Mouse (Mus musculus) hindbrain, embryonic 16.5 days (tissue): Measurements from ENCODE around the gene Ntn4. TPM values are rescaled to one million over a fixed set of nuclear protein-coding genes. Genes with fewer than 3 reads are reported as not detected.

ENCODE experiments used
- ATAC-seq: fragments of 200-750 bp; cut with Nextera tagmentation; 2 replicates; pipeline ENCODE4 v1.8.0; 2017; ENCODE audit warnings: moderate TSS enrichment, moderate library complexity
- H3K27ac ChIP-seq: fragments of 300-500 bp; sonication (generic); 2 replicates; pipeline ENCODE4 v1.5.1; 2014; ENCODE audit warnings: low read depth, mild to moderate bottlenecking, control low read depth, low read length, moderate library complexity
- H3K27me3 ChIP-seq: fragments of 300-500 bp; sonication (generic); replicated peaks from 2 replicates; pipeline ENCODE4 v1.6.1; 2014; ENCODE audit warnings: low read length; ENCODE audit not compliant: control insufficient read depth, insufficient read depth
- H3K36me3 ChIP-seq: fragments of 300-500 bp; sonication (generic); 2 replicates; pipeline ENCODE4 v1.6.1; 2014; ENCODE audit warnings: mild to moderate bottlenecking, low read length, moderate library complexity, mixed read lengths; ENCODE audit not compliant: control insufficient read depth, insufficient read depth
- H3K4me1 ChIP-seq: fragments of 300-500 bp; sonication (generic); 2 replicates; pipeline ENCODE4 v1.6.1; 2014; ENCODE audit warnings: low read depth, low read length; ENCODE audit not compliant: control insufficient read depth, insufficient read depth
- H3K4me2 ChIP-seq: fragments of 300-500 bp; sonication (generic); 2 replicates; pipeline ENCODE4 v1.6.1; 2014; ENCODE audit warnings: mild to moderate bottlenecking, low read length, control low read depth, moderate library complexity
- H3K4me3 ChIP-seq: fragments of 300-500 bp; sonication (generic); 2 replicates; pipeline ENCODE4 v1.5.1; 2014; ENCODE audit warnings: mild to moderate bottlenecking, low read length, control low read depth, moderate library complexity
- H3K9ac ChIP-seq: fragments of 300-500 bp; sonication (generic); 2 replicates; pipeline ENCODE4 v1.6.1; 2014; ENCODE audit warnings: low read depth, mild to moderate bottlenecking, control low read depth, low read length, moderate library complexity
- H3K9me3 ChIP-seq: fragments of 300-500 bp; sonication (generic); 2 replicates; pipeline ENCODE4 v1.6.1; 2014; ENCODE audit warnings: mild to moderate bottlenecking, low read length, moderate library complexity; ENCODE audit not compliant: control insufficient read depth
- WGBS: fragments of 180-500 bp; shearing (Covaris S2); extraction: QIAGEN DNeasy Blood & Tissue Kit; methylation state at CpG from one replicate; pipeline ENCODE4 v1.1.7; 2014; 5-methylcytosine and 5-hydroxymethylcytosine counted together
- polyA plus RNA-seq: library from polyadenylated mRNA; unstranded; fragments of >200 nt; fragmentation: Nextera tagmentation; extraction: Ambion mirVana; gene quantifications from 2 replicates; pipeline ENCODE4 v1.2.1, GENCODE M21; 2015

Ntn4 gene
- polyA plus RNA-seq, 1 experiment from 2014 or later, result 0.81 TPM

DNA sequence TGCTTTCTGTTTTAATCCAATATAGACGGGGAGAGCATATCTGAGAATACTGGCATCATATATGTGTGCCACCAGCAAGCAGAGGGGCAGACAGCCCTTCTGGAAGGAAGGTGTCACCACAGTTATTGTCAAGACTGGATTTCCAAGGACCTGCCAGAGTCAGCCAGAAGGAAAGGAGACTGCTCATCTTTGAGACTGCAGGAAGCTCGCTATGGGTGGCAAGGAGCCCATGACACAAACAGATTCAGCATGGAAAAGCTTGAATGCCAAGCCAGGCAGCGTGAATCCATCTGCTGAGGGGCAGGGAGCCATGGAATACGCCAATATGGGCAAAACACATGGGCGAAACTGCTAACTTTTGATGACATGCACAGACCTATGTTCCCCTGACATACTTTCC lies 6.9 kb upstream of the Ntn4 start:
- Histone ChIP-seq H3K9ac (no peak overlapping the region), H3K4me3 (no peak overlapping the region), H3K4me1 (no peaks in the 10 kb centered on the region), H3K4me2 (no peak overlapping the region), H3K36me3 (no peaks in the 10 kb centered on the region), H3K27me3 (no peaks in the 10 kb centered on the region), H3K9me3 (no peaks in the 10 kb centered on the region), H3K27ac (no peak overlapping the region)
- ATAC-seq, result no peak
- whole genome bisulfite sequencing, result 77% methylated on average over 5 of the region's 5 CpGs

DNA sequence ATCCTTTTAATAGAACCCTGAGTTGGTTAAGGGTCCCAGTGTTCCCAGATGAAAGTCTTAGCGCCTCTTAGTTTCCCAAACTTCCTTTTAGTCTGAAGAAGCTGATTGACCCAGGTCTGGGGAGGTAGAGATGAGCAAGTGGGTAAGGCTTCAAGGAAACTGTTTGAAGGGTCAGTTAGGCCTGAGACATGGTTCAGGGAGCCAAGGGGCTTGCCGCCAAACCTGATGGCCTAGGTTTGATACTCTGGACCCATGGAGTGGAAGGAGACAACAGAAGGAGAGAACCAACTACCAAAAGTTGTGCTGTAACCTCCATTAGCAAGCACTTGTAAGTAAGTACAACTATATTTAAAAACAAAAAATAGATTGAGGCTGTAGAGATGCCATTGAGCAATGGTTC lies 6.5 kb upstream of the Ntn4 start:
- H3K4me3 ChIP-seq, result no peak overlapping the region
- H3K27me3 ChIP-seq, result no peaks in the 10 kb centered on the region
- ATAC-seq, result no peak
- no peaks in the 10 kb centered on the region for H3K36me3 ChIP-seq
- H3K4me2 ChIP-seq, result no peak overlapping the region
- no peaks in the 10 kb centered on the region for H3K4me1 ChIP-seq
- H3K9ac ChIP-seq, result no peak overlapping the region
- no peaks in the 10 kb centered on the region for H3K9me3 ChIP-seq
- WGBS, result 96% methylated on average over 2 of the region's 2 CpGs
- no peak overlapping the region for H3K27ac ChIP-seq

DNA sequence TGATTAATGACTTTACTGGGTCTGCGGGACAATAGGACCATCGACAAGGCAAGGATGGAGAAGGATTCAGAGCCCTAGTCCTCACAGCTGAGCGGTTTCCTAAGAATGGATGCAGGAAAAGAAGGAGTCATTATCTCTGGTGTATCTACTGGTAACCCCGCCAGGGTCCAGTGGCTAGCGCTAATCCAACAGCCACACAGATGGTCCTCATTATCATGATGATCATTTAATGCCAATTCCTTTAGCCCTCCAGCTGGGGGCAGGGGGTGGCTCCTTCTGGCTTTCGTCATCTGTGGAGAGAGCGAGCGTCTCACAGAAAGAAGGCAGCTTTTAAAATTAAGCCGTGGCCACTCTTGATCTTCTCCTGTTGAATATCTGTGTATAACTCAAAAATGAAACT lies 4.5 kb upstream of the Ntn4 start:
- Histone ChIP-seq H3K27ac (no peak overlapping the region), H3K27me3 (no peaks in the 10 kb centered on the region), H3K4me1 (peaks cover 6% of the 10 kb centered on the region; the same call in 1 of the 2 replicates), H3K9me3 (no peaks in the 10 kb centered on the region), H3K4me3 (no peak overlapping the region), H3K36me3 (no peaks in the 10 kb centered on the region), H3K4me2 (no peak overlapping the region), H3K9ac (no peak overlapping the region)
- ATAC-seq, result peak; percentile 56
- WGBS, result 21% methylated on average over 9 of the region's 9 CpGs

DNA sequence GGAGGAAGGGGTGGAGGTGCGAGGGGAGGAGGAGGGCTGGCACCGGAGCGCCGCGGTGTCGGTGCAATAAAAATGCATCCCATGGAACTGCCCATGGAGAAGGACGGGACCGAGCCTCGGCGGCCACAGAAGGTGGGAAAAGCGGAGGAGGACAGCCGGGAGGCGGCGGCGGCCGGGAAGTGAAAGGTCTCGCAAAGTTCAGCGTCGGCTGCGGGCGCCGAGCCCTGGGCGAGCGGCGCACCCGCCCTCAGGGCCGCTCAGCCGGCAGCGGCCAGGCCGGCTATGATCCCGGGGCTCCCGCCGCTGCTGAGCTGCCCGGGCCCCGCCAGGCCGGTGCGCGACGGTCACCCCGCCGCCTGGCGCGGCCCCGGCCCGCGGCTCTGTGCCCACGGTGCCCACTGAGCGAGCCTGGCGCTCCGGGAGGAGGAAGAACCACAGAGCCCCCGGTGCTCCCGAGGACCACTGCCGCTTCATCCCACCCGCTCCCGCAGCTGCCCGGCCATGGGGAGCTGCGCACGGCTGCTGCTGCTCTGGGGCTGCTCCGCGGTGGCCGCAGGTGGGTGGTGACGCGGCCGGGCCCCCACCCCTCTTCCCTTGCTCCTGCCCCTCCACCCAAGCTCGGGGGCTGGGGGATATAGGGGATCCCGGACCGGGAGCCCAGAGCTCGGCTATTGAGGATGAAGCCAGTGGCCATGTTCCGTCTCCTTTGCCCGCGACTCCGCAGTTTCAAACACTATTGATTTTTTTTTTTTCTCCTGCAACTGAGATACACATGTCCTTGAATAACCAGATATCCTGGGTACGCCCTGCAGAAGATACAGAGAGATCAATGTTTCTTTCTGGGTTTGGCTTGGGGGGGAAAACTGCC lies 706 bp downstream of the Ntn4 start:
- Histone ChIP-seq H3K36me3 (no peaks in the 10 kb centered on the region), H3K4me3 (peak overlapping the region; percentile 92), H3K9ac (peak overlapping the region; percentile 94), H3K27ac (peak overlapping the region; percentile 72), H3K9me3 (no peaks in the 10 kb centered on the region), H3K27me3 (no peaks in the 10 kb centered on the region), H3K4me1 (peaks cover 13% of the 10 kb centered on the region), H3K4me2 (peak overlapping the region; percentile 92)
- peak; percentile 67 for ATAC-seq
- under 1% methylated on average over 55 of the region's 73 CpGs for WGBS

DNA sequence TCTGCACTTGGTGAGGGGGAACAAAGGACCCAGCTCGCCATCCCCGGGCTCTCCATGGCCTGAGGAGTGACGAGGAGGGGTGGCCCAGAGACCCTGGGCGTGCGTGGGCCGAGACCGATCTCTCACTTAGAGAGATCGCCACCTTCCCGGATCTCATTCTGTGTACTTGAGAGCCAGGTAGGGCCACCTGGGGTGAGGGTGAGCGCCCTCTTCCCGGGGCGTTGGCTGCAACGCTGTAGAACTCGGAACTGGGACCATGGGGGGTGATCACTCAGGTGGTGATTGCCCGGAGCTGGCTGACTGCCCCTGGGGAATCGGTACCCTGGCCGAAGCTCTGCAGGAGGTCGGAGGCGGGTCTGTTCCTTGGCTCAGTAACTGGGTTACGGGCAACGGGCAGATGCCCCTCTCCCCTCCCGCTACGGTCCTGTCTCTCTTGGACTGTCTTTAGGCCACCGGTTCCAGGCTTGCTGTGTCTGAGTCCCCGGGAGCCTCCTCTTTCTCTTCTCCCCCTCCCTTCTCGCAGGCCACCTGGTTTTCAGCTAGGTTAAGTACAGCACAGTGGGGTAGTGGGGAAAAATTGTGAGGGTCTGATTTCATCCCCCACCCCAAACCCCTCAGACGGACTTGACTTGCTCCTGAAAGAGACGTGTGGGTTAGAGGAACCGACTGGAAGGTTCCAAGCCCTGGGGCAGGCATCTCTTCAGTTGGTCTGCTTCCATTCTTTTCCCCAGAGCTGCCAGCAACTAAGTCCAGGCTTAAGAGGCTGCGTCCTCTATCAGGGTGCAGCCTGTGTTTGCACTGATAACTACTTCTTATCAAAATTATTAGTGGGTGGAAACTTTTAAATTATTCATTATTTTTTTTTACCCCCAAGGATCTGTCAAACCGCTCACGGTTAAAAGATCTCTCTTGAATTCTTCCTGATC lies 1.6 kb downstream of the Ntn4 start:
- peak; percentile 71 for ATAC-seq
- H3K4me3 ChIP-seq, result peak overlapping the region; percentile 92
- H3K9ac ChIP-seq, result peak overlapping the region; percentile 94
- no peaks in the 10 kb centered on the region for H3K36me3 ChIP-seq
- peak overlapping the region; percentile 92 for H3K4me2 ChIP-seq
- WGBS, result 5% methylated on average over 32 of the region's 32 CpGs
- peaks cover 13% of the 10 kb centered on the region for H3K4me1 ChIP-seq
- no peaks in the 10 kb centered on the region for H3K27me3 ChIP-seq
- no peaks in the 10 kb centered on the region for H3K9me3 ChIP-seq
- peak overlapping the region; percentile 72 for H3K27ac ChIP-seq

DNA sequence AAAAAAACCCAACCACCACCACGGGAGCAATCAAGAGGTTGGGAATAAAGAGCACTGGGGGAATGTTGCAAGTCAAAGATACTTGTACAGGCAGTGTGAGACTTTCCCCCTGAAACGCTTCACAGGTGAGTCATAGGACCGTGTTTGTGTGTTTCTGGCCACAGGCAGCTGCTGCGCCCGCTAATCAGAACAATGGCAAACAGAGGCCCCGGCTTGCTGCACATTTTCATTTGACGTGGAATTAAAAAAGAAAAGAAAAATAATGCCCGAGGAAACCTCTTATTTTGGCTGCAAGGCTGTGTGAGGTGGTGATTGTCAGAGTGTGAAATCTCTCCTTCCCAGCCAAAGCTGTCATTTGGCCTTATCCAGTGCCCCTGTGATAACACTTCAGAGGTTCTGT lies 2.4 kb downstream of the Ntn4 start:
- H3K9me3 ChIP-seq, result no peaks in the 10 kb centered on the region
- peak overlapping the region; percentile 22; the same call in 1 of the 2 replicates for H3K9ac ChIP-seq
- H3K27me3 ChIP-seq, result no peaks in the 10 kb centered on the region
- ATAC-seq, result no peak
- H3K27ac ChIP-seq, result no peak overlapping the region
- no peaks in the 10 kb centered on the region for H3K36me3 ChIP-seq
- peaks cover 13% of the 10 kb centered on the region for H3K4me1 ChIP-seq
- H3K4me3 ChIP-seq, result no peak overlapping the region; the same call in 1 of the 2 replicates
- peak overlapping the region; percentile 92 for H3K4me2 ChIP-seq
- WGBS, result 39% methylated on average over 8 of the region's 8 CpGs

DNA sequence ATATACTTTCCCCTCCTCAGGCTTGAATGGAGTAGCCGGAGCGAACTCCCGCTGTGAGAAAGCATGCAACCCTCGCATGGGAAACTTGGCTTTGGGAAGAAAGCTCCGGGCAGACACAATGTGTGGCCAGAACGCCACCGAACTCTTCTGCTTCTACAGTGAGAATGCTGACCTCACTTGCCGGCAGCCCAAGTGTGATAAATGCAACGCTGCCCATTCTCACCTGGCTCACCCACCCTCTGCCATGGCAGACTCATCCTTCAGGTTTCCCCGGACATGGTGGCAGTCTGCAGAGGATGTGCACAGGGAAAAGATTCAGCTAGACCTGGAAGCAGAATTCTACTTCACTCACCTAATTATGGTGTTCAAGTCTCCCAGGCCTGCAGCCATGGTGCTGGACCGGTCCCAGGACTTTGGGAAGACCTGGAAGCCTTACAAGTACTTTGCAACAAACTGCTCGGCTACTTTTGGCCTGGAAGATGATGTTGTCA lies 4.0 kb downstream of the Ntn4 start:
- no peaks in the 10 kb centered on the region for H3K36me3 ChIP-seq
- ATAC-seq, result no peak

DNA sequence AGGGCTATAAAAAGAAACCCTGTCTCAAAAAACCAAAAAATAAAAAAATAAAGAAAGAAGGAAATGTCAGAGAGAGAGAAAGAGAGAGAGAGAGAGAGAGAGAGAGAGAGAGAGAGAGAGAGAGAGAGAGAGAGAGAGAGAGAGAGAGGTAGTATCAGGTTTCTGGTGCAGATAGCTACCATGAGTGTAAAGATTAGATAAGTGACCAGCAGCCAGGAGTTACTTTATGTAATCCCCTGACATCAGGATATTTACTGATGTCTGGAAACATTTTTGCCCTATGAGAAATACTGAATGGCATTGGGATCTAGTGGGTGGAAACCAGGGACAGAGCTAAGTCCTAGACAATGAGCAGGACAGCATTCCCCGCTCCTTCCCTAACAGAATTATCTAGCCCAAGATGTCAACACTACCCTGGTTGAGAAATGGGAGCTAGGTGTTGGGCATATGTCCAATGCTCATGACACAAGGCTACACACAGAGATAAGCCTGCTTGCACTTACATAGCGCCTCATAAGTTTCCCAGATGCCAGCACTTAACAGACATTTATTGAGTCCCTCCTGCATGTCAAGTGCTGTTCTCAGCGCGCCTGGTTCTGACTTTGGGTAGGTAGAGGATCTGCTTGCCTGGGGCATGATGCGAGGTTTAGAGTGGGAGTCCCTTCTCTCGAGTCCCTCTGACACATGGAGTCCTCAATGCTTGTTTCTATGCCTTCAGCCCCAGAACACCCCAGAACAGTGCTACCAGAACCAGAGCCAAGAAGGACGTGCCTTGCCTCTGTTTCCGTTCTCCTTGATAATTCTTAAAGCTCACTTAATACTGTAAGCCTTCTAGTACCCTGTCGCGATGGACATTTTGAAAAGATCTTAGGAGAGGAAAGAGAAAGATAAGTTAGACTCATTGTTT lies 7.4 kb downstream of the Ntn4 start:
- H3K27ac ChIP-seq, result no peak overlapping the region
- no peak overlapping the region for H3K4me2 ChIP-seq
- no peaks in the 10 kb centered on the region for H3K9me3 ChIP-seq
- no peak for ATAC-seq
- no peak overlapping the region for H3K4me3 ChIP-seq
- no peak overlapping the region for H3K9ac ChIP-seq
- 92% methylated on average over 10 of the region's 10 CpGs for WGBS
- H3K36me3 ChIP-seq, result no peaks in the 10 kb centered on the region
- no peaks in the 10 kb centered on the region for H3K27me3 ChIP-seq
- no peaks in the 10 kb centered on the region; the same call in 1 of the 2 replicates for H3K4me1 ChIP-seq

More for the DNA sequence above, 4.0 kb downstream of the Ntn4 start:
- Histone ChIP-seq H3K9ac (no peak overlapping the region), H3K4me3 (no peak overlapping the region), H3K4me2 (no peak overlapping the region), H3K27me3 (no peaks in the 10 kb centered on the region), H3K9me3 (no peaks in the 10 kb centered on the region), H3K4me1 (peaks cover 13% of the 10 kb centered on the region), H3K27ac (no peak overlapping the region)
- WGBS, result 64% methylated on average over 12 of the region's 12 CpGs
